Mouse (Mus musculus) brain, embryonic 18.5 days (tissue): ENCODE measurements around the gene Rangap1.
"Not testable (repeated sequence)": the region's sequence is repeated elsewhere in the genome, so short reads cannot be mapped to it uniquely, and the experiment has no call there.

ENCODE experiments used
- DNase-seq: peaks from one replicate; pipeline ENCODE4 v3.0.0-alpha.2; 2012; ENCODE audit warnings: low read depth, low spot score

Rangap1 gene

DNA sequence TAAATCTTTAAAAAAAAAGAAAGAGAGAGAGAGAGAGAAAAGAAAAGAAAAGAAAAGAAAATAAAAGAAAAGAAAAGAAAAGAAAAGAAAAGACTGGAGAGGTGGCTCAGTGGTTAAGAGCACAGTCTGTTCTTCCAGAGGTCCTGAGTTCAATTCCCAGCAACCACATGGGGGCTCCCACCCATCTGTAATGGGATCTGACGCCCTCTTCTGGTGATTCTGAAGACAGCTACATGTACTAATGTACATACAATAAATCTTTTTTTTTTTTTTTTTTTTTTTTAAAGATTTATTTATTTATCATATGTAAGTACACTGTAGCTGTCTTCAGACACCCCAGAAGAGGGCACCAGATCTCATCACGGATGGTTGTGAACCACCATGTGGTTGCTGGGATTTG is 3.0 kb downstream of the Rangap1 start:
- DNase-seq = not testable (repeated sequence)

DNA sequence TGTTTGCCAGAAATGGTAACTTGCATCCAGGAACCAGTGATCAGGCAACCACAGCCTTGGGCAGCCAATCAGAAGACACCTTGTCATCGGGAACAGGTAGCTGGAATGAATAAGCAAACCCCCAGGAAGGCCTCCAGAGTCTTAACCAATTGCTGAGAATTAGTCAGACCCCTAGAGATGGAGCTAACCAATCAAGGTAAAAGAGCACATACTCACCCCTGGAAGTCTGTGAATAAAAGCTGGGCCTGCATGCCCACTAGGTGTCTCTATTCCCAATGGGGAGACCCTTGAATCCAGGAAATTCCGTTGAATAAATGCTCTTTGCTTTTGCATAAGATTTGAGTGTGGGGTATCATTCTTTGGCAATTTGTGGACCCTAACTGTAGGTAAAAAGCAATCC is 5.4 kb downstream of the Rangap1 start:
- DNase-seq = no peak

DNA sequence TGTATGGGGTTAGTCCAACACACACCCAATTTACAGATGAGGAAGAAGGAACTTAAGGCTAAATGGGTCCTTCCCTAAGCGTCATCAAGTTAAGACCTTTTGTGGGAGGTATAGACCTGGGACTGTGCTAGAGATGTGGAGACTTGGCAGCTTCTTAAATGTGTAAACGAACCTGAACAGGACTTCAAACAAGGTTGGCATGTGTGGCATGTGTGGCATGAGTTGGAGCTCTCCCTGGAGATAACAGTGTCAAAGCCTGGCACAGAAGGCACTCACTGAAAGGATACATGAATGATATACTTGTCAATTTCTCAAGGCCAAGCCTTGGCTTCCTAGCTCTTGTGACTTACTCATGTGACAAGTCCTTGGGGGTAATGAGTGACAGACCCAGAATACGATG is 6.0 kb downstream of the Rangap1 start:
- no peak for DNase-seq

DNA sequence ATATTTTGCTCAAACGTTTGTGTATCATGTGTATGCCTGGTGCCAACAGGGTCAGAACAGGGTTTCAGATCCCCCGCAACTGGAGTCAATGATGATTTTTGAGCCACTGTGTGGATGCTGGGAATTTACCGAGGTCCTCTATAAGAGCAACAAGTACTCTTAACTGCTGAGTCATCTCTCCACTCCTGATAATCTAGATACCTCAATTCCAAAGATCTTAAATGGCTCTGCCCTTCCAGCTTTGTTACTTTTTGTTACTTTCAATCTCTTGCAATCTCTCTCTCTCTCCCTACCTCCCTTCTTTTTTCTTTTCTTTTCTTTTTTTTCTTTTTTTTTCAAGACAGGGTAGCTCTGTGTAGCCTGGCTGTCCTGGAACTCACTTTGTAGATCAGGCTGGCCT is 10.3 kb downstream of the Rangap1 start:
- no peak for DNase-seq

DNA sequence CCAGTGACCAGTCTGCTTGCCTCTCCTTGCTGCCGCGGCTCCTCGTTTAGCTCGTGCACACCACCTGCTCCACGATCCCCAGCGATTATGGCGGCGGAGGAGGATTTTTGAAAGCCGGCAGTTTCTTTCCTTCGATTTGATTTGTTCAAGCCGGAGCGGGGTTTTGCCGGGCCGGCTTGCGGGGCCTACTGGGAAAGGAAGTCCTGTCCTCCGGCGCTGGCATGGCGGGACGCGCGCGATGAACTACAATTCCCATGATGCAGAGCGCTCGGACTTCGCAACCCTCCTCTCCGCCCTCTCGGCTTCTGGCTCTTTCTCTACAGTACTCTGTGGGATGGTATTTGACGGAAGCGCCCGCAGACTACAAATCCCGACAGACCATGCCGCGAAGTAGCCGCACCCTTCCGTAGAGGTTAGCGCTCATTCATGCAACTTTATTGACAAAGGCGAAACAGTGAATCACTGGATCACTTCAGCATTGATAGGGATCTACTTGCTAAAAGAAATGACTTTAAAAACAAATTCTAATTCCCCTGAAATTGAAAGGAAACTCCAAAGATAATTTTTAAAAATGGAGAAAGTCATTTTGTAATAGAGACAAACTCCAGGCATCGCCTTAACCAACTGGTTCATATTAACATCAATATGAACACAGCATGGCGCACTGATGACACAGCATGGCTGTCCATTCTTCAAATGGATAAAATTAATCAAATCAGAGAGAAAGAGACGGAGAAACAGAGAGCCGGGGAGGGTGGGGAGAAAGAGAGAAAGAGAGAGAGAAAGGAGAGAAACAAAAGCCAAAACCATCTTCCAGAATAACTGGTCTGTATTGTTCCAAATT is 15.3 kb downstream of the Rangap1 start:
- peak; percentile 99 for DNase-seq

DNA sequence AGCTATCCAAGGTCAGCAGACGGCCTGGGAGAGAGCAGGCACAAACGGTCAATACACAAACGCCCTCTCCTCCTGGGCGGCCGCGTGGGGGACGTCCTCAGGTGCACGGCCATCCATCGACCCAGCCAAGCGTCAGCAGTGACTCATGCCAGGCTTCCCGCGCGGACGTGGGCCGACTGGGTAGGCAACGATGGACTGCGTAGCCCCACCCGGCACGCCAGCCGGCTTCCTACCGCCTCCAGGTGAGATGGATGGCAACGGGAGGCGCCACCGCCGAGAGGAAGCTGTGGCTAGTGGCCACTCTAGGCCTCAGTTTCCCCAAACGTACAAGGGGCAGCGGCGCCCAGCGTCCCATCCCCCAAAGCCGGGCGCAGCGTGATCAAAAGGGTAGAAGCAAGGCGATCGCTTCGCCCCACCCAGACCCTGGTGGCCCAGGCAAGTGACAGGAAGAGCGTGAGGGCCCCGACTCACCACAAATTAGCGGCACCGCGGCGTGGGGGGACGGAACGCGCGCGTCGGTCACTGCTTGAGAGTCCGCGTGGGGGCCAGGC is 16.0 kb downstream of the Rangap1 start:
- DNase-seq = no peak

DNA sequence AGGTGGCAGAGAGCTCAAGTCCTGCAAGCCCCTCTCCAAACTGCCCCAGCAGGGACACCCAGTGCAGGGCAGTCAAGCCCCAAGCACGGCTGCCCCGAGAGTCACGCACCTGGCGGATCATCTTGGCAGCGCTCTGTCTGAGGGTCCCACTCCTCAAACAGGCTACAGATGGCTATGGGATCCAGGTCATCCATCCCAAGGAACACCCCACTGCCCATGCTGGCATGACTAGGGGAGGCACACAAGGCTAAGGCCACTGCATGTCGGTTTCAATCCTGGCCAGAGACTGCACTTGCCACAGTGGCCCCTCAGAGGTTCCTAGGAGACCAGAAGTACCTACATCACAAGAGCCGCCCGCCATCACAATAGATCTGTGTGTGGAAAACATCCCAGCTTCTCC is 19.4 kb downstream of the Rangap1 start:
- no peak for DNase-seq

DNA sequence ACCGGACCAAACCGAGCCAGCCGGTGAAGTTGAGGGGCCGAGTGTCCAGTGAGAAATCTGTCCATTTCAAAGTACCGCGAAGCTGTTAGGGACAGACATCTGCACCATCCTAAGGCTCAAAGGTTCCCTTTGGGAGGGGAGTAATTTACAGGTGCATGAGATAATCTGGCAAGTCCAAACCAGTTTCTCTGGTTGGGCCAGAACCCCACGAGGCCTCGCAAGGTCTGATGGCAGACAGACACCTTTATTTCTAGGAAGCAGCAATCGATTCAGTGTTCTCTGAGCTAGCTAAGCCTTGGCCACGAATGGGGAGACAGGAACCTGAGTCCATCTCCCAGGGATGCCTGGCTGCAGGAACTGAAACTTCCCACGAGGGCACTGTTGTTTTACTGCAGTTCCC is 21.7 kb downstream of the Rangap1 start:
- no peak for DNase-seq

DNA sequence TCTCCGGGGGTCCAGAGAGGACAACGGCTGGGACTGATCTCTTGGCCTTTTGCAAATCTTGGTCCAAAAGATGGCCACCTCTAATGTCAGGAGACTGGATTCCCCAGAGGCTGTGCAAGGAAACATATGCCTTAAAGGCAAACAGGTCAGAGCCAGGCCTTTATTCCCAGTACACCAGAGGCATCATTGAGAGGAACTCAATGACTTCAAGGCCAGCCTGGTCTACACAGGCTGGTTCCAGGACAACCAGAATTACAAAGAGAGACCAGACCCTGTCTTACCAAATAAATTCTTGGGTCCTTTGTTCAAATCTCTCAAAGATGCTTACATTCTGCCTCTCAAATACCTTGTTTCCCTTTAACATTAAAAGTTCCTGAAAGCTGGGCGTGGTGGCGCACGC is 23.0 kb downstream of the Rangap1 start:
- DNase-seq = no peak

DNA sequence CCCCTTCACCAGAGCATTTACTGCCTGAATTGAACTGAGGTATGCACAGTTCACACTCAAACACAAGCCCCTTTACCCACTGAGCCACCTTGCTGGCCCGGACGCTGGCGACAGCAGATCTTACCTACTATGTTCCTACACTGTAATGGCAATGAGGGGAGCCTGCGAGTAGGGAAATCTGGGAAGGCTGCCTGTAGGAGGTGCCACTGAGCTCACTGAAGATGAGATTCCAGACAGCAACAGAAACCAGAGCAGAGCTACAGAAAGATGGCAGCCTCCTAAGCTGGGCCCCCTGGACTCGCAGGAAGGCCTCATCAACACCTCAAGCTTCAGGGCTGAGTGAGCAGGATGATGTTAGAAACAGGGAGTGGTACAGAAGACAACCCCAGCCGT is 26.2 kb downstream of the Rangap1 start:
- no peak for DNase-seq

DNA sequence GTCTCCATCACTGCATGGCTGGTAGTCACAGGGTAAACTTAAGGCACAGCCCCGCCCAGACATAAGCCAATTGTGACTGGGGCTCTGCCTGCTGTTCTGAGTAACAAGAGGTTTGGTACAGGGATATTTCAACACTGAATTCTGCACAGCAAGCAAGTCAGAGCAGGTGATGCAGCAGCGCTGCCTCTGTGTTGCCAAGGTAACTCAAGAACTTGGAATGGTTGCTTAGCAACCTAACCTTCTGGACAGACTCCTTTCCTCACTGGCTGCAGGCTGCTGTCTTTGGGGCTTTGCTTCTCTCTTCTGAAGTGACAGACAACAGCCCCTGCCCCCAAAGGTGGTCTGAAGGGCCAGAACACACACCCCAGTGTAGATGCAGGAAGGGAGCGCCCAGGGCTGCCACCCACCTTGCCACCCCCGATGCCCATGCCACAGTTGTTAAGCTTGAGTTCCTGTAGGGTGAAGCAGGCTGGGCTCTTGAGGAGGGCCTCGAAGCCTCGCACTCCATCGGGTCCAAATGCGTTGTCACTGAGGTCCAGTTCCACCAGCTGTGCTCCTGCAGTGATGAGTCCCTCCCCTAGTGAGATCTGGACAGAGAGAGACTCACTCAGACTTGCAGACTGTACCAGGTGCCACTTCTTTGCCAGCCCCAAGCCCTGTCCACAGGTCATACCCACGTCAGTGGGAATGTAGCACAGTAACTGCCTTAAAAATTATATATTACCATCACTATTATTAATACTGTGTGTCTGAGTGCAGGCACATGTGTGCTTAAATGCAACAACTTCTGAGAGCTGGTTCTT is 26.8 kb downstream of the Rangap1 start:
- DNase-seq = peak; percentile 40

DNA sequence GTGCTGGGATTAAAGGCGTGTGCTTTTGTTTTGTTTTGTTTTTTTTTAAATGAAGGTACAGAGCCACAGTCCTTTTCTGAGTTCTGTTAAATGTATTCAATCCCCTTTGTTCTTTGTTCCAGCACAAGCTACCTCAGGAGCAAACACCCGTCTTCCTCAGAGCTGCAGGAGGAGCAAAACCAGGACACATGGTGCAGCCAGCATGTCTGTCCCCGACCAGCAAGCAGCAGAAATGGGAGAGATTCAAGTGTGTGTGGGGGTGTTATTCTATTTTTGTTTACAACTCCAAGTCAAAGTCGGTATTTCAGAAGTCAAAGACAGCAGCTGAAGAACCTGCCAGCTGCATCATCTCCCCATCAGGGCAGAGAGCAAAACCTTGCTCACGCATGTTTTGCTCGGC is 31.6 kb downstream of the Rangap1 start:
- no peak for DNase-seq

DNA sequence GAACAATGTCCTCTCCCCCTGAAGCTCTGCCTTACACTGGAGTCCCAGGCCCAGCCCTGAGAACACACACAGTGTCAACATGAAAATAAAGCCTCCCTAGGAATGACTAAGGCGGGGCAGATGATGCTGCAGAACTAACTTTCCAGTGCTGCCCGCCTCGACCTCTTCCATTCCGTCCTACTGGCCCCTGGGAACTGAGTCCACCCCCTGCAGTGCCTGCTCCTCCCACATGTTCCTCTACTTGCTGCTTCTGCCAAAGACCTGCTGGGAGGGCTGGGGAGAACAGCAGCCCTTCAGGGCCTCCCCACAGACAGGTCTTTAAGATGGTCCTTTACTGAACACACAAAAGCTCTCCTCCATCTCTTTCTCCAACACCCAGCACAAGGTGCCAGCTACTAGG is 34.5 kb downstream of the Rangap1 start:
- no peak for DNase-seq

DNA sequence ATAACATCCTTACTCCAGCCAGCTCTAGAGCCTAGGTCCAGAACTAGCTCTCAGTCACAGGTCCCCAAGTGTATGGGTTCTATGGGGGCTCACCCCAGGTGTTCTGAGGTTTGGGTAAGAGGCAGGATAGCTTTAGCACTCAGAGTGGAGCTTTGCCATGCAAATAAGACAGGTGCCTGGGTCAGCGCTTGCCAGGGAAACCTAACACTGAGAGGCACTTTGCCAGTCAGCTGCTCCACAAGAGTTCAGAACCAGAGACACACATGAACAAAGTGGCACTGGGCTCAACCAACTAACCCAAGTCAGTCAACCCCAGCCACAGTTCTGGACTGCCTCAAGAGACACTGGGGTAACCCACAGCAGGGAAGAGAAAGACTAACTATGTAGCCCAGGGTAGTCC is 35.6 kb downstream of the Rangap1 start:
- no peak for DNase-seq

DNA sequence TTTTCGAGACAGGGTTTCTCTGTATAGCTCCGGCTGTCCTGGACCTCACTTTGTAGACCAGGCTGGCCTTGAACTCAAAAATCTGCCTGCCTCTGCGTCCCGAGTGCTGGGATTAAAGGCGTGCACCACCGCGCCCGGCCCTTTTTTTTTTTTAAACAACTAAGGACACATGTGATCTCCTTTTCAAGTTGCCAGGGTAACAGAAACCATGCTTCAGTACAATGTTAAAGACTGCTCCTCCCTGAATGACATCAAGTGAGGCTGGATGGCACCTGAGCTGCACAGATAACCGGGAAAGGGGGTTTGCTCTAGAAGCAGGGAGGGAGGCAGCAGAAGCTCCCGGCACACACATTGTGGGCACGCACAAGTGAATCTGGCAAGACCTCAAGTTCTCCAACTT is 36.3 kb downstream of the Rangap1 start:
- no peak for DNase-seq

DNA sequence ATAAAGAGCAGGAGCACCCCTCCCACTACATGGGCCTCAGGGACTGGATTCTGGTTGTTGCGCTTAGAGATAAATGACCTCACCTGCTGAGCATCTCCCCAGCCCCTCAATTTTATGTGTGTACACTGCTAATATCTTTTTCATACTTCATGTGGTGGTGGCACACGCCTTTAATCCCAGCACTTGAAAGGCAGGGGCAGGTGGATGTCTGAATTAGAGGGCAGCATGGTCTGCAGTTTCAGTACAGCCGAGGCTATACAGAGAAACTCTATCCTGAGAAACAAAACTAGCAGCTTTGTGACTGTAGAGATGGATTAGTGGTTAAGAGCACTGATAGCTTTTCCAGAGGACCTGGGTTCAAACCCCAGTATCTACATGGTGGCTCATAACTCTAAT is 42.2 kb downstream of the Rangap1 start:
- DNase-seq = no peak

DNA sequence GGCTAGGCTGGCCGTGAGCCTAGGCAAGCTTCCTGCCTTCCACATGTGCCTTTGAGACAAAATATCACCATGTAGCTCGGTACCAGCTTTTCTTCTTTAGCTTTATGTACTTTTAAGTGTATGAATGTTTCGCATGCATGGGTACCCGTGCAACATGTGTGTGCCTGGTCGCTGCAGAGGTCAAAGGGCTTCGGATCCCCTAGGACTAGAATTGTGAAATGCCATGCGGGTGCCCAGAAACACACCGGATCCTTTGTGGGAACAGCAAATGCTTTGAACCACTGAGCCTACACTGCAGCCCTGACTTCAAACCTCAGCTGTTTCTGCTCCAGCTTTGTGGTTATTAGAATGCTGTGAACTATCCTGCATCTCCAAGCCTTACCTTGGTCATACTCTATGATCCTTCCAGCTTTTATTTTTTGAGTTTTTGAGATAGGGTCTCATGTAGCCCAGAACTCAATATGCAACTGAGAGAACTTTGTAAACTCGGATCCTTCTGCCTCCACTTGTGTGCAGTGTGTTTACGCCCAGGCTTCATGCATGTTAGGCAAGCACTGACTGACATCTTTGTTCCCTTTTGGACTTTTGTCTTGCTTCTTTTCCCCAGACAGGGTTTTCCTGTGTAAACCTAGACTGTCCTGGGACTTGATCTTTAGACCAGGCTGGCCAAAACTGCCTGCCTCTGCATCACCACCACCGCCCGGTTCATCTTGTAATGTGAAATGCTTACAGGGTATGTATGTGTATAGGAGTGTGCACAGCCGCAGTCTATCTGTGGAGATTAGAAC is 42.8 kb downstream of the Rangap1 start:
- no peak for DNase-seq

DNA sequence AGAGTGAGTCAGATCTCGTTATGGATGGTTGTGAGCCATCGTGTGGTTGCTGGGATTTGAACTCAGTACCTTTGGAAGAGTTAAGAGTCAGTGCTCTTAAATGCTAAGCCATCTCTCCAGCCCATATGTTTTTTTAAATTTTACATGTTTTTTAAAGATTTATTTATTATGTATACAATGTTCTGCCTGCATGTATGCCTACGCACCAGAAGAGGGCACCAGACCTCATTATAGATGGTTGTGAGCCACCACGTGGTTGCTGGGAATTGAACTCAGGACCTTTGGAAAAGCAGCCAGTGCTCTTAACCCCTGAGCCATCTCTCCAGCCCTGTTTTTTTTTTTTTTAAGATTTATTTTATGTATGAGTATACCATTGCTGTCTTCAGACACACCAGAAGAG is 44.0 kb downstream of the Rangap1 start:
- not testable (repeated sequence) for DNase-seq

DNA sequence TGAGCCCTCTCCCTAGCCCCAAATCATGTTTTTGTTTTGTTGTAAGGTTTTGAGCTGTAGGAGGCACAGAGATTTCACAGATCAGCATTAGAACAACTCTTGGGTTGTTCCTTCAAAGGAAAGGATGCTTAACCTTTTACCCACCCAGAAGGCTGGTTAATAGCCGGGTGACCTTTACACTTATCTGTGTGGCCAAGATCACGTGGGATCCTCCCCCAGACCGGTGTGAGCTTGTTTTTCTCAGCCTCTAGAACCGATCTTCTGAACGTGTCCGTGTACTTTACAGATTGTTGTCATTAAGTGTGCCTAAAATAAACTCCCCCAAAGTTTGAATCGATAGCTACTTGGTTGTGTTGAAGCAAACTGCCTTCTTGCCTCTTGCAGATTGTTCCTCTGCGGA is 44.7 kb downstream of the Rangap1 start:
- DNase-seq = no peak

DNA sequence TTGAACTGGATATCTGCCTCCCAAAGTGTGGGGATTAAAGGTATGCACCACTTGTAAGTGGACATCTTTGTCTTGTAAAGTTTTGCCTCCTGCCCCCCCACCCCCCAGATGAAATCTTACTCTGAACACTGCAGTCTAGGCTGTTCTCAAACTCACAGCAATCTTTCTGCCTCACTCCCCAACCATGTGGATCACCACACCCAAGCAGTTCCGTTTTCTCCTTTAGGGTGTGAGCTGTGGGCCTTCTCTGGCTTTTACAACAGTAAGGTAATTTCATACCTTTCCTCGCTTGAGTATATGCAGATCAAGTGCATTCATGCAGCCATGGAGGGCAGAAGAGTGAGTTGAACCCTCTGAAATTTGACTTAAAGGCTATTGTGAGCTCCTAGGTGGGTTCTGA is 45.2 kb downstream of the Rangap1 start:
- DNase-seq = no peak

DNA sequence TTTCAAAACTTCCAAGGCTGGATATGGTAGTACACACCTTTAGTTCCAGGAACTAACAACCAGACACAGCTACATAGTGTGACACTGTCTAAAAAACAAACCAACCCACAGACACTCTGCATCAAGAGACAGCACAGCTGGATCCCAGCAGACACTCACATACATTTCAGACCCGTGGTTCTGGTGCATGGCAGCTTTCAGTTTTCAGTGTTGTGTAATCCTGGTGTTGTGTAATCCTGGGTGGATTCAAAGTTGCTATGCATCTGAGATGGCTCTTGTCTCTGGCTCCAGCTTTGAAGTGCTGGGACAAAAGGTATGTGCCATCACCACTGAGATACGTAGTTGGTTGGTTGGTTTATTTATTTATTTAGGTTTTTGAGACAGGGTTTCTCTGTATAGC is 46.8 kb downstream of the Rangap1 start:
- DNase-seq = no peak

DNA sequence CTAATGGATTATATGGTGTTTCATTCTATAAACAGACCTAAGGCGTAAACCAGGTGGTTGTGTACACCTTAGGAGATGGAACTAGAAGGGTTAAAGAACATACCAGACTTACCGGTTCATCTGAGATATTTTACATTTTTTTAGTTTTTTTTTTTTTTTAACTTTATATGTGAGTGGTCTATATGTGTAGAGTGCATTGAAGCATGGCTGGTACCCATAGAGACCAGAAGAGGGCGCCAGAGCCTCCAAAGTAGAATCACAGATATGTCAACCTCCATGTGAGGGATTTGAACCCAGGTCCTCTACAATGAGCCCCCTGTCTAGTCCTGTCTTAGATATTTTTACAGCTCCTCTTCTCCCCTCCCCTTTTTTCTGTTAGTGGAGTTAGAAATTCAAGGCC is 47.5 kb downstream of the Rangap1 start:
- no peak for DNase-seq
